Mouse (Mus musculus) splenic B cell, adult 2 months (primary cell): ENCODE results near the gene Rad51c.

Experiments
- DNase-seq: peaks from one replicate; pipeline ENCODE4 v3.0.0-alpha.2; 2011; ENCODE audit warnings: low read depth, low spot score
- H3K27me3 ChIP-seq: 2 replicates; pipeline ENCODE4 v1.6.1; 2012; ENCODE audit warnings: mild to moderate bottlenecking, low read length, moderate library complexity, mixed read lengths; ENCODE audit not compliant: control insufficient read depth, poor library complexity, insufficient read depth, severe bottlenecking
- H3K36me3 ChIP-seq: 2 replicates; pipeline ENCODE4 v1.6.1; 2012; ENCODE audit warnings: mild to moderate bottlenecking, low read length, moderate library complexity, mixed read lengths; ENCODE audit not compliant: control insufficient read depth, poor library complexity, insufficient read depth, severe bottlenecking

Rad51c gene

GRCm38 (mm10) chr11:87359262-87359612 lies 45.5 kb downstream of the Rad51c start:
- no peaks in the 10 kb centered on the region for H3K27me3 ChIP-seq
- no peak for DNase-seq
- no peaks in the 10 kb centered on the region for H3K36me3 ChIP-seq

DNA sequence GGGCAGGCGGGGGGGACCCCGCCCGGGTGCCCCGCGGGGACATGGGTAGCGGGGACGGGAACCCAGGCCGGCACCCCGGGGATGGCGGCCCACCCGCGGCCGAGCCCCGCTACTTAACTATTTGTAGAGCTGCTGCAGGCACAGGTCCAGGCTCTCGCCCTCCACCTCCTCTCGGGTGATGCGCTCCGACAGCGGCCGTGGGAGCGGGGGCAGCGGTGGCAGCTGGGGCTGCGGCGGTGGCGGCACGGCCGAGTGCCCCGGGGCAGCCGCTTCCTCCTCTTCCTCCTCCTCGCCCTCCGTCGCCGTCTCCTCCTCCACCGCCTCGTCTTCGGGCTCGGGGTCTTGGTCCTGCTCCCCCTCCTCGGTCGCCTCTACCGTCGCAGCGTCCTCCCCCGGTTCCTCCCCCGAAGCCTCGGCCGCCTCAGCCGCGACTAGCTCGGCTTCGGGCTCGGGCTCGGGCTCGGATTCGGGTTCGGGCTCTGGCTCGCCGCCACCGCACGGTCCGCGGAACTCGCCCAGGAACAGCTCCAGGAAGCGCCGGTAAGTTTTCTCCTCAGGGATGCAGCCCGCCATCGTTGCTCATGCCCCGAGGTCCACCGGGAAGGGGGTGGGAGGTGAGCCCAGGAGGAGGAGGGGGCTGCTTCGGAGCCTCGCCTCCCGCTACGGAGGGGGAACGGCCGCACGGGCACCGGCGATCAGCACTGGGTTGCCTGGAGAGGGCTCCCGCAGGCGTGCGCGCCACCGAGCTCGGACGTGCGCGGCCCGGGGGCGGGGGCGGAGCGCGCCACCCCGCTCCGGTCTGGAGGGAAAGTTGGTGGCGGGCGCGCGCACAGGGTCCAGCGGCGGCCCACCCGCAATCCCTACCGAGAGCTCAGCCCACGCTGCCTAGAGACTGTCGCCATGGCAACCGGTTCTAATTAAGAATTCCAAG lies 46.2 kb downstream of the Rad51c start, which contains the start of gene Ppm1e:
Ppm1e (minus strand) TSS at position 693 of the 931 bp plus-strand sequence.
- Histone ChIP-seq H3K36me3 (no peaks in the 10 kb centered on the region), H3K27me3 (no peaks in the 10 kb centered on the region)
- peak; percentile 65 for DNase-seq

- Histone ChIP-seq H3K36me3 (no peaks in the 10 kb centered on the region), H3K27me3 (no peaks in the 10 kb centered on the region)
- DNase-seq = peak; percentile 19
These were observed 47.1 kb downstream of the Rad51c start for GRCm38 (mm10) chr11:87357317-87358300.

DNA sequence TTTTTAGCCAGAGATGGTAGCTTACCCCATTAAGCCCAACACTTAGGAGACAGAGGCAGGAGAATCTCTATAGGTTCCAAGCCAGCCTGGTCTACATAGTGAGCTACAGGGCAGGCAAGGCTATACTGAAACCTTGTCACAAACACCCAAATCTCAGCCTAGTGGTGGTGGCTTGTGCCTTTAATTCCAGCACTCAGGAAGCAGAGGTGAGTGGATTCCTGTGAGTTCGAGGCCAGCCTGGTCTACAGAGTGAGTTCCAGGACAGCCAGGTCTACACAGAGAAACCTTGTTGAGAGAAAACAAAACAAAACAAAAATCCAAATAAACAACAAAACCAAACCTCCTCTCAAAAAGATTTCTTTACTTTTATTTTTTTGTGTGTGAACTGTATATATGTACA lies 49.9 kb downstream of the Rad51c start:
- DNase-seq = no peak
- Histone ChIP-seq H3K27me3 (no peaks in the 10 kb centered on the region), H3K36me3 (no peaks in the 10 kb centered on the region)

DNA sequence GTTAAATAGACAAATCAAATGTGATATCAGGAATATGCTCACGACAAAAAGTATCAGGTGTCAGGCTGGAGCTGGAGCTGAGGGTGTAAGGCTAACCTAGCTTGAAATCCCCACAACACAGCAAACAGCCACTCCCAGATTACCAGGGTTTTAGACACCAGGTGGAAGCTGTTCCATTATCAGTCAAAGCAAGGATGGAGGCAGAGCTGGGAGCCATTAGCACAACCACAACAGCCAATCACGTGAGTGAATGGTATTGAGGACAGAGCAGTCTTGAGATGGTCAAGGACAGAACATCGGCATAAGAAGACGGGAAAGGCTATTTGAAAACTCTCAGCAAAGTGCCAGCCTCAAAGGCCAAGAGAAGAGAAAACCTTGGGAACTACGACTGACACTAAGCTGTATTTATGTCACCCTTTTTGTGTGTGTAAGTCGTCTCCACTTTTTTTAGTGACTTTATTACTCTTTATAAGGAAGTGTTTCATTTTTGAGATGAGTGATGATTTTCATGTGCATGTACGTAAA lies 51.0 kb downstream of the Rad51c start:
- Histone ChIP-seq H3K27me3 (no peaks in the 10 kb centered on the region), H3K36me3 (no peaks in the 10 kb centered on the region)
- DNase-seq = no peak
